Mouse (Mus musculus) CH12.LX (cell line): ENCODE measurements around the gene Shisa8.

Source experiments
- CTCF ChIP-seq, 2 experiments: IDR thresholded peaks in 1 of 2; conservative IDR thresholded peaks in 1 of 2; 2 replicates each; pipeline ENCODE4 v1.5.1; 2011 to 2012; ENCODE audit warnings: low read depth in 2 of 2, low read length in 2 of 2, improper control_type of control experiment in 1 of 2, inconsistent platforms in 1 of 2, mild to moderate bottlenecking in 1 of 2, moderate library complexity in 1 of 2
- POLR2A ChIP-seq: IDR thresholded peaks from 2 replicates; pipeline ENCODE4 v1.6.1; 2011; ENCODE audit warnings: low read depth, mild to moderate bottlenecking, improper control_type of control experiment, low read length
- ZC3H11A ChIP-seq: IDR thresholded peaks from 2 replicates; pipeline ENCODE4 v1.6.1; 2012; ENCODE audit warnings: low read depth, mild to moderate bottlenecking, inconsistent platforms, low read length, improper control_type of control experiment

DNA sequence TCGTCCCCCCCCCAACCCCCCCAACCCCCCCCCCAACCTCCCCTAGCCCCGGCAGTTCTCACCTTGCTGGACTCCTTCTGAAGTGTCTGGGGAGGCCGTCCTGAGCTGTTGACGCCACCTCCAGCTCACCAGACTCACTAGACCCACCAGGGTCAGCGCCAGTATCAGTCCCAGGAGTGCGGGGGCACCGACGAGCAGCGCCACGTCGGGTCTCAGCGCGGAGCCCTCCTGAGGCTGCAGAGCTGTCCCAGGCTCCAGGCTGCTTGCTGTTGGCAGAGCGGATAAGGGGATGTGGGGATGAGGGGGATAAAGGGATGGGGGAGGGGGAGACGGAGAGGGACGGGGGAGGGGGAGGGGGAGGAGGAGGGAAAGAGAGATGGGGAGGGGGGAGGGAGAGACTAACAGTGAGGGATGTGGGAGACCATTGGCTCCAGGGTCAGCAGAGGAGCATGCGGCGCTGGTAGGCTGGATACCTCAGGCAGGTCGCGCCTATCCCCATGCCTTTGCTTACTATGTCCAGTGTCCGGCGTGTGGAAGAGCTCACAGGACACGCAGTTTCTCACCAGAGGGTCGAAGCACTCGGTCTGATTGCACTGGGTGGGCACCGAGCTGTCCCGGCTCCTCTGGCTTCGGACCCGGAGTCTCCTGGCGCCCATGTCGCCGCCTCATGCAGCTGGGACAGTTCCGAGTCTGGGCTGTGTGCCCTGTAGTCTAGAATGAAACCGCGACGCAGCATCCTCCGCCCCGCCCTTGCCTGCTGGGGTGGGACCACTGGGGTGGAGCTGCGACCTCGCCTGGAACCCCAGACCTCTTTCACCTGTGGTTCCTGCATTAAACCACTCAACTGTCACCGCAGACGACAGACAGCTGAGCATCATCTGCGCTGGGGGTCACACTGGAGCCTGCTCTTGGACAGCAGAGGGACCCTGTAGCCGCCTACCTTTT lies 11.3 kb upstream of the Shisa8 start, which contains the start of gene Tnfrsf13c:
- TF ChIP-seq POLR2A (peak; percentile 96), CTCF (conservative IDR thresholded peaks at IDR 0.05 in 1 of 2, IDR thresholded peaks at IDR 0.05 in 1 of 2; ENCODE audit: low read depth in 2 of 2, low read length in 2 of 2) (no peak), ZC3H11A (no peak)
